Mouse (Mus musculus) left cerebral cortex, postnatal 10 days (tissue): ENCODE data around the gene Ttll6. TPM values are rescaled to one million over a fixed set of nuclear protein-coding genes. Genes with fewer than 3 reads are reported as not detected.
"Not testable (repeated sequence)": the region's sequence is repeated elsewhere in the genome, so short reads cannot be mapped to it uniquely, and the experiment has no call there.

Experiments used
- DNase-seq, 2 experiments: peaks; one replicate each; pipeline ENCODE4 v3.0.0; 2021 to 2022; ENCODE audit warnings: low spot score in 2 of 2, mixed read lengths in 1 of 2; ENCODE audit errors: extremely low spot score in 1 of 2
- intact Hi-C: fragments of 180-260 bp; cut with DNase I; formaldehyde crosslinking; loops from one replicate; pipeline ENCODE4 v1.15.1; 2025
- total RNA-seq, 2 experiments: library from RNA; stranded (reverse); gene quantifications; 2 replicates each; pipeline ENCODE4 v1.2.3; 2021

Ttll6 gene
- total RNA-seq: under 1 TPM; 0.24 to 0.53 TPM

GRCm38 (mm10) chr11:96133239-96133865 lies at the start of gene Ttll6:
TSS of gene Ttll6 (plus strand) at chr11:96133786.
- peak; percentile 10 to 68 for DNase-seq
- intact Hi-C loops: loop anchor here (10.0 kb wide), 1 partner anchor 449 kb away; no protein-coding TSS in a partner anchor

GRCm38 (mm10) chr11:96087981-96088380 lies 45.6 kb upstream of the Ttll6 start:
- DNase-seq: no peak
- intact Hi-C loops: no loop called here

DNA sequence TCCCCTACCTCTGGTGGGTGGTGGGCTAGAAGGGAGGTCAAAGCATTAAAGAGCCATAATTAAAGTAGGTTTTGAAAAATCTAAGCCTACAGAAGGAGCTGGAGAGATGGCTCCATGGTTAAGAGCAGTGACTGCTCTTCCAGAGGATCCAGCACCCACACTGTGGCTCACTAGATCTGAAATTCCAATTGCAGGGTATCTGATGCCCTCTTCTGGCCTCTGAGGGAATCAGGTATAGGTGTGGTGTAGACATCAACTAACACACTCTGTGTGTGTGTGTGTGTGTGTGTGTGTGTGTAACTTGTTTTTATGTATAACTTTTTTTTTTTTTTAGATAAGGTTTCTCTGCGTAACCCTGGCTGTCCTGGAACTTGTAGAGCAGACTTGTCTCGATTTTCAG lies 42.5 kb upstream of the Ttll6 start:
- intact Hi-C loops: loop anchor here (5.0 kb wide), 1 partner anchor 146 kb away; no protein-coding TSS in a partner anchor

GRCm38 (mm10) chr11:96092674-96093291 lies 40.8 kb upstream of the Ttll6 start:
- intact Hi-C loops: loop anchor here (5.0 kb wide), 1 partner anchor 145 kb away; no protein-coding TSS in a partner anchor
- DNase-seq: no peak

More for the DNA sequence above, 42.5 kb upstream of the Ttll6 start:
- DNase-seq: no peak

- DNase-seq: no peak
- intact Hi-C loops: loop anchor here (5.0 kb wide), 1 partner anchor 144 kb away; no protein-coding TSS in a partner anchor
These were observed 40.2 kb upstream of the Ttll6 start for GRCm38 (mm10) chr11:96093361-96093760.

GRCm38 (mm10) chr11:96108376-96108775 lies 25.2 kb upstream of the Ttll6 start:
- intact Hi-C loops: no loop called here
- no peak for DNase-seq

- DNase-seq, intact Hi-C loops: not testable (repeated sequence)
These were observed 22.6 kb upstream of the Ttll6 start for GRCm38 (mm10) chr11:96110950-96111349.

DNA sequence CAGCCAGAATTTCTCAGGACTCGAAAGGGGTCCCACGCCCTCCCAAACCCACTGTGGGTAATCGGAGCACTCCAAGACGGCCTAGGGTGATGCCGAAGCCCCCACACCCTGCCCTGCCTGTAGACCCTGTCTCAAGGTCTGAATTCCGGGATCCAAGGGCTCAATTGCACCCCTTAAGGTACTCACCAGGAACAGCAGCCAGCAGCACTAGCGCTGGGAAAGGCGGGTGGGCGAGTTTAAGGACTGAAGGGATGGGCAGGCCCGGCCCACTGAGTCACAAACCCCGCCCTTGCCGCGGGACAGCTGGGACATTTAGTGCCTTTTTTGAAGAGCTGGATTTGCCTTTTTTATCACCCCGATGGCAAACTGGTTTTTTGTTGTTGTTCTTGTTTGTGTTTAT lies 21.8 kb upstream of the Ttll6 start, which contains the start of gene Calcoco2:
Gene Calcoco2 (minus strand): TSS at position 214 of the 400 bp plus-strand sequence.
- DNase-seq: no peak
- intact Hi-C loops: no loop called here

DNA sequence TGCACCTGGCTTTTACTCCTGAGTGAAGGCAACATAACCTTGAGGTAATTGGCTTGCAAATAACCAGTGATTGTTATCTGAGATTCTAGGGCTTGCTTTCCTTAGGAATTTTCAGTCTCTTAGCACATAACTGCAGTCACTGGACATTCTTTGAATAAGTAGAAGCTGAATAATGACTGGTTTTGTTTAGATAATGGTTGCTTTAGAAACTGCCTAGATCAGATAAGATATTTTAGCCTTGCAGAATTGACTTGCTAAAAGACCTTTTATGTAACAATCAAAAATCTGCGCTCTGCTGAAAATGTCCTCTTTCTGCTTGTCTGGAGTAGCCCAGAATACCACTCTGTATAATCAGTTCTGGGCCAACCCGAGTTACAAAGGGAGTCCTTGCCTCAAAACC lies 19.5 kb upstream of the Ttll6 start:
- no peak for DNase-seq

DNA sequence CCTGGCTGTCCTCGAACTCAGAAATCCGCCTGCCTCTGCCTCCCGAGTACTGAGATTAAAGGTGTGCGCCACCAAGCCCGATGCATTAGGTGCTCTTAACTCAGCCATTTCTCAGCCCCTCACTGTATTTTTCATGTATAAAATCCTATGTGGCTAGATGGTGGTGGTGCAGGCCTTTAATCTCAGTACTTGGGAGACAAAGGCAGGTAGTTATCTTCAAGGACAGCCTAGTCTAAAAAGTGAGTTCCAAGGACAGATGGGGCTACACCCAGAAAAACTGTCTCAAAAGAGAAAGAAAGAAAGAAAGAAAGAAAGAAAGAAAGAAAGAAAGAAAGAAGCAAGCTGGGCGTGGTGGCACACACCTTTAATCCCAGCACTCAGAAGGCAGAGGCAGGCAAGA lies 18.2 kb upstream of the Ttll6 start:
- DNase-seq: no peak
- intact Hi-C loops: no loop called here

More for the DNA sequence above, 19.5 kb upstream of the Ttll6 start:
- intact Hi-C loops: no loop called here

DNA sequence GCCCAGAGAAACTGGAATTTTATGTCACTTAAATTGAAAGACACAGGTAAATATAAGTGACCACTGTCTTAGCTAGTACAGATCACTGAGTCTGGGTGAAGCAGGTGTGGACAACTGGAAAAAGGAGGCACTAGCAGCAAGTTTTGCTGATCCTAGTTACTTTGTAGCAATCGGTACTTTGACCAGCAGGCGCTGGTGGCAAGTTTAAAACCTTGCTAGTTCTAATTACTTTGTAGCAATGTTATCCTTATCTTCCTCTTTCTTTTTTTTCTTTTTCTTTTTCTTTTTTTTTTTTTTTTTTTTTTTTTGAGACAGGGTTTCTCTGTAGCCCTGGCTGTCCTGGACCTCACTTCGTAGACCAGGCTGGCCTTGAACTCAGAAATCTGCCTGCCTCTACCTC lies 17.5 kb upstream of the Ttll6 start:
- intact Hi-C loops: no loop called here
- no peak for DNase-seq

GRCm38 (mm10) chr11:96116925-96117324 lies 16.7 kb upstream of the Ttll6 start:
- DNase-seq, intact Hi-C loops: not testable (repeated sequence)

DNA sequence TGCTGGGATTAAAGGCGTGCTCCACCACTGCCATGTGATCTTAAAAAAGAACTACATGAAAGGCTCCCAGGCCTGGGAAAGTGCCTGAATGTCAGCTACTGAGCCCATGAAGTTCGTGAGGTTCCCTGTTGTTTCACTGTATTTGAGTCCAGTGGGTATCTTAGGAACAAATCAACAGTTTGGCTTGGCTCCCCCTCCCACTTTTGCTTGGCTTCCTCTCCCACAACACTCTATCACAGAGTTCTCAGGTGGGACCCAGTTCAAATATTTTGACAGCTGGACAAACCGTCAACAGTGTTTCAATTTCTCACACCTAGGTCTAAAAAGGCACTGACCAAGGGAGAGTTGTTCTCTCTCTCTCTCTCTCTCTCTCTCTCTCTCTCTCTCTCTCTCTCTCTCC lies 14.2 kb upstream of the Ttll6 start:
- intact Hi-C loops: no loop called here

DNA sequence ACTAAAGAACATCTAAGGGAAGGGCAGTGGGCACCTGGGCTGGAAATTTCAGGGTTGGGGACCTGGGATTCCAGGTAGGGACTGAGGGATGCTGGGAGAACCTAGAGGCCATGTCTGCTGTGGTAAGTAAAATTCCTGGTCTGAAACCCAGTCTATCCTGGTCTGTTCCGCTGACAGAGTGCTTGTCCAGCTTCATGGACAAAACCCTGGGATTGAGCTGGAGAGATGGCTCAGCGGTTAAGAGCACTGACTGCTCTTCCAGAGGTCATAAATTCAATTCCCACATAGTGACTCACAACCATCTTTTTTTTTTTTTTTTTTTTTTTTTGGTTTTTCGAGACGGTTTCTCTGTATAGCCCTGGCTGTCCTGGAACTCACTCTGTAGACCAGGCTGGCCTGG lies 10.8 kb upstream of the Ttll6 start:
- intact Hi-C loops: loop anchor here (10.0 kb wide), 1 partner anchor 248 kb away; no protein-coding TSS in a partner anchor
- not testable (repeated sequence) for DNase-seq

More for the DNA sequence above, 14.2 kb upstream of the Ttll6 start:
- DNase-seq: no peak

DNA sequence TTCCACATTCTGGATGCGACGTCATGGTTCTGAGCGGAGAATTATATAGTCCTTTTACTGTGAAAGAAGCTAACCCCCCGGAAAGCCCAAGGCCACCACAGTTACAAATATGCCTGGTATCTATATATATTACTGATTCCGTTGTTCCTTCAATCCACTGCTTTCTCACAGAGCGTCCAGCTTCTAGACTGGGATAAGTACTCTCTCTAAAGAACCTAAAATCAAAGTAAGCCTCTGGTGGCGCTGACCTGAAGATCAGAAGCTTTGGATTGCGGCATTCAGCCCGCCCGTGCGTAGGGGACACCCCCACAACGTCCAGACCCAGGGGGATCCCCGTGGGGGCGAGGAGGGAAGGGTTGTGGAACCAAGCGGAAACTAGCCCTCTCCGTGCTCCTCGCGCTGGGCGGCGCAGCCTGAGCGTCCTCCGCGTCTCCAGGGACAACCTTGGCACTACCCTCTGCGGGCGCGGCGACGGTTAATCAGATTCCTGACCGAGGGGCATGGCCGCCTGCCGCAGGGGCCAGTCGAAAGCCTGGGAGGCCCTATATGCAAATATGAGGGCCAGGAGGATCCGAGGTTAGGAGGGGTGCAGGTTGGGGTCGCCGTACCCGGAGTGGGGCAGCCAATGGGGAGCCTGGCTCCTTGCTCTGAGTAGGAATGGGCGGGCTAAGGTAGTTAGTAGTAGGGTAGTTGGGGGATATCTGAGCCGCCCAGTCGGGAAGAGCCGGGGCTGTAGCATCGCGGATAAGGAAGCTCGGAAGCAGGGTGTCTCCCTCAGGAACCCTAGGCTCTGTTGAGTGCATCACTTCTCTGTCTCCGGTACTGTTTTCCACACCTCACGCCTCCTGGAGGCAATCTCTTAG lies 9.3 kb upstream of the Ttll6 start:
- intact Hi-C loops: loop anchor here (10.0 kb wide), 1 partner anchor 249 kb away; no protein-coding TSS in a partner anchor
- peak in 1 of 2 experiments; percentile 42 for DNase-seq

DNA sequence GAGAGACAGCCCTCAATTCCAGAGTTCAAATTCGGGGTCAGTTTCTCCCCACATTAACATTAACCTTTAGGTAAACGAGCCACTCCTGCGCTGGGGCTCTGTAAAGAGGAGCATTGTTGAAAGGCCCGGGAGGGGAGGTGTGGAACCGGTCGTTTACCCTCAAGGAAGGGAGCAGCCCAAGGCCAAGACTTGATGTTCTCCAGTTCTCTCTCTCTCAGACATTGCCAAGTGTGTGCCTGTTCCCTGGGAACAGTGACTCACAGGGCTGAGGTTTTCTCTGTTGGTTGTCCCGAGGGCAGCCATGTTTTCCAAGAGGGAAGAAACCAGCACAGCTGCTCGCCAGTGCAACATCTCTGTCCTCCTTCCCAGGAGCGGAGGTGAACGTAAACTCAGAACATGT lies 3.0 kb upstream of the Ttll6 start:
- intact Hi-C loops: loop anchor here (10.0 kb wide), 1 partner anchor 446 kb away; no protein-coding TSS in a partner anchor
- DNase-seq: no peak

DNA sequence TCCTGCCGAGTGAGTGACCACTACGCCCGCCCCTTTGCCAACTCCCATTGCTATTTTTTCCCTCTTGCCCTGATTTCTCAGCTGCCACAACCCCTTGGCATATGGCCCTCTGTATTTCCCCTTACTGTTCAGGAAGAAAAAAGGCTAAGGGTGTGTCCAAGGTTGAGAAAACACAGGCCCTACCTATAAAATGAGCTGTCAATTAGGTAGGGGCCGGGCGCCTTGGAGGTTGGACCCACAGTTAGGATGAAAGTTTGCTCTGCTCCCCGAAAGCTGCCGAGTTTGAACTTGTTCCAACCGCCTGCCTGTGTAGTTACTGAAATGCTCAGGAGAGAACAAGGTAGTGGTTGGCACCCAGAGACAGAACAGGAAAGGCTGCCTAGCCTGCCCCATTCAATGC lies 2.3 kb downstream of the Ttll6 start:
- intact Hi-C loops: loop anchor here (10.0 kb wide), 1 partner anchor 451 kb away; no protein-coding TSS in a partner anchor
- DNase-seq: no peak

- intact Hi-C loops: no loop called here
- no peak for DNase-seq
These were observed 7.2 kb downstream of the Ttll6 start for GRCm38 (mm10) chr11:96140726-96141175.

- no peak for DNase-seq
- intact Hi-C loops: loop anchor here (2.0 kb wide), 1 partner anchor 97 kb away; no protein-coding TSS in a partner anchor
These were observed 10.2 kb downstream of the Ttll6 start for GRCm38 (mm10) chr11:96143766-96144165.
